Mouse (Mus musculus) cerebellum, adult 11 months (tissue): ENCODE measurements around the gene Cdh13.
A peak's percentile ranks its signal among the peaks of the same experiment; 100 is the strongest.
"Not testable (repeated sequence)": the region's sequence is repeated elsewhere in the genome, so short reads cannot be mapped to it uniquely, and the experiment has no call there.

ENCODE experiments used
- DNase-seq: peaks from one replicate; pipeline ENCODE4 v3.0.0; 2022

The Cdh13 gene

GRCm38 (mm10) chr8:119284920-119285319, 1001.4 kb downstream of the Cdh13 start:
- DNase-seq = peak; percentile 86

GRCm38 (mm10) chr8:119295477-119295876, 1011.9 kb downstream of the Cdh13 start:
- no peak for DNase-seq

DNA sequence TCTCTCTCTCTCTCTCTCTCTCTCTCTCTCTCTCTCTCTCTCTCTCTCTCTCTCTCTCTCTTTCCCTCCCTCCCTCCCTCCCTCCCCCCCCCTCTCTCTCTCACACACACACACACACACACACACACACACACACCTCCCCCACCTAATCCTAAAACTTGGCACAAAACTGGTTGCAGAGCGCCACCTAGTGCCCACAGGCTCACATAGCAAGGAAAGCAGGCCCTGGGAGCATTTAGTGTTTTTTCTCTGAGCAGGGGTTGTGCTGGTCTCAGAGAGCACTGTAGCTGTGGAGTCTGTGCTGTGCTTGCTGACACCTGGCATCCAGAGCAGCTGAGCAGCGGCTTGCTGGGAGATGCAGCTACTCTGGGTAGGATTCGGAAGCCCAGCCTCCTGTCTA, 1014.2 kb downstream of the Cdh13 start:
- peak; percentile 18 for DNase-seq

DNA sequence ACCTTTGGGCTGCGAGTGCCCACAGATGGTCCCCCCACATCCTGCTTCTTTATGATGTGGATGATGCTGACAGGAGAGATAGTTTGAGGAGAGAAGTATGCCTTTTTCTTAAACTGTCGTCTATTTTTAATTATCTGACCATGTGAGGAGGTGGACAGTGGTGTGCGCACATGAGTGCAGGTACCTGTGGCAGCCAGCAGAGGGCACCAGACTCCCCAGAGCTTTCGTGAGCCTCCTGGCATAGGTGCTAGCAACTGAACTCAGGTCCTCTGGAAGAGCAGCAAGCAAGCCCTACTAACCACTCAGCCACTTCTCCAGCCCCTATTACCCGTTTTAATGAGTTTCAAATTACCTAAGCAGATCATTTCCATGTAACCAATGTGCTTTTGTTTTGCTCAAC, 1016.8 kb downstream of the Cdh13 start:
- no peak for DNase-seq

DNA sequence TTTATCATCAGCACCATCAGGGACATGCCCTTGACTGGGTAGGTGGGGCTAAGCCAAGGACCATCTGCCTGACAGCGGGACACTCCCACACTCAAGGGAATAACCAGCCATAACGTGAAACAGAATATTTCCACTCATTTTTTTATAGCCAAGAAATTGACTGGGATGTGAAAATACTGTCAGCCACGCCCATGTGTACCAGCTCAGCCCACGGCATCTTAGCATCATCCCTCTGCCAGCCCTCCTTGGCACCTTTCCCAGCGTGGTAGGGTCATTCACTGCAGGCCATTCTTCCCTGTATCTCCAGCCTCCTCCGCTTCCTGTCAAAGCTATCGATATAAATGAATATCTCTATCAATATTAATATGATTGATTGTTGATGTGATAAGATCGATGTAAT, 1020.7 kb downstream of the Cdh13 start:
- DNase-seq = no peak

- no peak for DNase-seq
Observed at GRCm38 (mm10) chr8:119311412-119311811, 1027.9 kb downstream of the Cdh13 start.

DNA sequence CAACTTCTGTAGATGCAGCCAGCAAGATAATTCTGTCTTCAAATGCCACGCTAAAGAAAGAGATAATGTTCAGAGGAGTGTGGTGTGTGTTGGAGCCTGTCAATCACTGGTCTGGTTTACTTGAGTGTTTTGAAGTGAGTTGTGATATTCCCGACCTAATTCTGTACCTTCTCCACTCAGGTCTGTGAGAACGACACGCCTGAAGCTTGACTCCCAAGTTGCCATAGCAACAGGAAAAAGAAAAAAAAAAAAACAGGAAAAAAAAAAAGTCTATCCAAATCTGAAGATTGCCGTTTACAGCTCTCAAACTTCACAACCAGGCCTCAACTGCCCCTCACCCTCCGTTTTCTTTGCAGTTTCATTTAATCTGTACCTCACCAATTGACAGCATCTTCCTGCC, 1039.7 kb downstream of the Cdh13 start:
- no peak for DNase-seq

DNA sequence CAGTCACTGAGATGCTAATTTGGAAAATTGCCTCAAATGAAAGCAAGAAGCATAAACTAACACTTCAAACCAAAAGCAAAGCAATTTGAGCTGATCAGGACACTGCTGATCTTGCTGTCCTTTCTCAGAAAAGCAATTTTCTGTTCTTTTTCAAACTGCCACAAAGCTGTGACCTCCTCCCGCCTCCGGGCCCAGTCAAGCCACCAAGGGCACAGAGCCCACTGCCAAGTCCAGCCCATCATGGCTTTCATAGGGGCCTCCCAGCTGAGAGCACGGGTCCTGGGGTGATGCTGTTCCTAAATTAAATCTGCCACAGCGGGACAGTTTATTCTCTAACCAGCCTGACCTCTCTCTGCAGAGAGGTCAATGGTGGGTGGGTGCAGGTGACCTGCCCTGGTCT, 1056.0 kb downstream of the Cdh13 start:
- DNase-seq = no peak

DNA sequence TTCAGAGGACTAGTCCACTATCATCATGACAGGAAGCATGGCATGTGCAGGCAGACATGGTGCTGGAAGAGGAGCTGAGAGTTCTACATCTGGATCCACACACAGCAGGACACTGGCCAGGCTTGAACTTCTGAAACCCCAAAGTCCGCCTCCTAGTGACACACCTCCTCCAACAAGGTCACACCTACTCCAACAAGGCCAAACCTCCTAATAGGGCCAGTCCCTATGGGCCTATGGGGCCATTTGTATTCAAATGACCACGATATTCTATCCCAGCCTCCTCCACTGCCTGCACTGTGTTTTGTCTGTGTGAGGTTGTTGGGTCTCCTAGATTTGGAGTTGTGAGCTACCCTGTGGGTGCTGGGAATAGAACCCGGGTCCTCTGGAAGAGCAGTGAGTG, 1060.1 kb downstream of the Cdh13 start:
- DNase-seq = no peak

DNA sequence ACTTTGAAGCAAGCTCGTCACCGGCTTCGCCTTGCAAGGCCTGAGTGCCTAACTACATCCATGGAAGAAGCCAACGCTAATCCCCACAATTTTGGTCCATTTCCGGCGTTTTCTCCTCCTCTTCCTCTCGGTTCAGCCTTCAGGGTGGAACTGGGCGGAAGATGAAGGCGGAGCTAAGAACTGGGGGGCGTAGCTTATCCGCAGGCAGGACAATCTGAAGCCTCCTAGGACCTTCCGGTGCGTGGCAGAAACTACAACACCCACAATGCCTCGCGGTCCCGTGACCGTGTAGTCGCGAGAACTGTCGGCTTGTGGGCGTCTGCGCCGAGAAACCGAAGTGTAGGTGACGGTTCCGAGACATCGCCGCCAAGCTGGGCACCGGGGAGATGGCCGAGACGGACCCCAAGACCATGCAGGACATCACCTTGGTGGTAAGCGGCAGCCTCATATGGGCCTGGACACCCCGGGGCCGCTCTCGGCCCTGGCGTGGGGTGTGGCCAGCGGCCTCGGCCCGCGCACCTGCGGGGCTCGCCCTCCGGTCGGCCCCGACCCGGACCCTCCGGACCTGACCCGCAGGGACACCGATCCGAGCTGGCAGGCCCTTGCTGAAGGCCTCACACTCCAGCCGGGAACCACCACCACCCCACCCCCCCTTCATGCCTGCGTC, 1060.8 kb downstream of the Cdh13 start, which contains the start of gene Hsbp1:
Hsbp1 (plus strand) TSS at position 299 of the 667 bp plus-strand sequence.
- DNase-seq = peak; percentile 92

DNA sequence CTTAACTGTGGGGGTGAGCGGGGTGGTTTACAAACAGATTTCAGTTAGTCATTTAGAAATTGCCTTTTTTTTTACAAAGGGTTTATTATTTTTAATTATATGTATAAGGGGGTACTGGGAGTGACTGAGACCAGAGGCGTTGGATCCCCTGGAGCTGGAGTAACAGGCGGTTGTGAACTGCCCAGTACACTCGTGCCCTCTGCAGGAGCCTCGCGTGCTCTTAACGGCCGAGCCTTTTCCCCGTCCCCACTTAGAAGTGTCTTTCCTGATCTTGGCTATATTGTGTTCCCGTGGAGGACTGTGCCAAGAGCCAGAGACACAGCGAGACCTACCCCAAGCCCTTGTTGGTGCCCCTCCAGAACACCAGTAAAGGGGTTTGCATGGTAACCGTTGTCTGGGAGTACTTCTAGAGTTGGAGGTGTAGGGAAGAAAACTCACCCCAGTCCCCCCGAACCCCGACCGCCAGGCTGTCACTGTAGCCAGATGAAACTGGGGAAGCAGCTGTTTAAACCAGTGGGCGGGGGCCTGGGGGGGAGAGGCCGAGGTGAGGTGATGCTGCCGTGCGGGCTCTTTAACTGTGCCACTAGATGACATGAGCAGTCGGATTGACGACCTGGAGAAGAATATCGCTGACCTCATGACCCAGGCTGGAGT, 1061.6 kb downstream of the Cdh13 start:
- peak; percentile 19 for DNase-seq

- no peak for DNase-seq
Observed at GRCm38 (mm10) chr8:119345683-119346075, 1062.1 kb downstream of the Cdh13 start.

GRCm38 (mm10) chr8:119351647-119352046, 1068.1 kb downstream of the Cdh13 start:
- DNase-seq = no peak

DNA sequence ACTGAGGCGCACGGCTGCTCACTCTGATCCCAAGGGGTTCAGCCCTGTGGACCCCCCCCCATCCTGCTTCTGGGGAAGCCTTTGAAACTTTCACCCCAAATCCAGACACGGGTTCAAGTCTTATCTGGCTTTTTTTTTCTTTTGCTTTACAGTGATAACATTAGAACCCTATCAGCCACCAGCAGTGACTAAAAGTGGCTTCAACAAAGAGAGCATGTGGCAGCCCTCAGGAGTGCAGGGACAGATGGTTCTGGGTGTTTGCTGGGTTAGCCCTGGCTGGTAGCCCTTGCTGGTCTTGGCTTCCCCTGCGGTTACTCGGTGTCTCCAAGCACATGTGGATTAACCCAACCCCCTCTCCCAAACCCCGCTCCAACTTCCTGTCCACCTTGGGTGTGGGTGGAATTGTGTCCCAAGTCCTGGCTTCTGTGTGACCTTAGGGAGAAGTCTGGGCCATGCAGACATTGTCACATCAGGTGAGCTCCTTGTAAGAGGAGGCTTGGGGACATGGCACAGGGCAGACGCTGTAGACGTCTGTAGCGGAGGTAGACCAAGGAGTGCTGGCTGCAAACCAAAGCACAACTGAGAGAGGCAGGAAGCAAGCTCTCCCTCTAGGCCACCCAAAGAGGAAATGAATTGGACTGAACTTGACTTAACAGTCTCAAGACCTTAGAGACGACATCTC, 1069.6 kb downstream of the Cdh13 start:
- no peak for DNase-seq

GRCm38 (mm10) chr8:119353659-119354023, 1070.1 kb downstream of the Cdh13 start:
- DNase-seq = no peak

GRCm38 (mm10) chr8:119356631-119357030, 1073.1 kb downstream of the Cdh13 start:
- not testable (repeated sequence) for DNase-seq

DNA sequence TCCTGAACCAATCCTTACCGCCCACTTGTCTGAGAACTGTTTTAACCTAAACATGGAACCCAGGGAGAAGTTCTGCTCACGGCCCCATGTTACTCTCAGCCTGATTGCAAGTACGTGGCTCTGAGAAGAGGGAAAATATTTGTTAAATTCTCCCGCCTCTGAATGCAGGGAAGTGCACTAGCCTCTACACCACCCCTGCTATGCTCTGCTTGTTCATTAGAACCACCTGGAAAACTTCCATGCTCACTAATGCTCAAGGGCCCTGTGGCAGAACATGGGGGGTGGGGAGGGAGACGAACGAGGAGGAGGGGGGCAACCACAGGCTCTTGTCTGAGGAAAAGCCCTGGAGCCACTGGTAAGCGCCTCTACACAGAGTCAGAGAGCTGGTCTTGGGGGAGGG, 1074.6 kb downstream of the Cdh13 start:
- no peak for DNase-seq

- no peak for DNase-seq
Observed at GRCm38 (mm10) chr8:119358836-119359235, 1075.3 kb downstream of the Cdh13 start.

DNA sequence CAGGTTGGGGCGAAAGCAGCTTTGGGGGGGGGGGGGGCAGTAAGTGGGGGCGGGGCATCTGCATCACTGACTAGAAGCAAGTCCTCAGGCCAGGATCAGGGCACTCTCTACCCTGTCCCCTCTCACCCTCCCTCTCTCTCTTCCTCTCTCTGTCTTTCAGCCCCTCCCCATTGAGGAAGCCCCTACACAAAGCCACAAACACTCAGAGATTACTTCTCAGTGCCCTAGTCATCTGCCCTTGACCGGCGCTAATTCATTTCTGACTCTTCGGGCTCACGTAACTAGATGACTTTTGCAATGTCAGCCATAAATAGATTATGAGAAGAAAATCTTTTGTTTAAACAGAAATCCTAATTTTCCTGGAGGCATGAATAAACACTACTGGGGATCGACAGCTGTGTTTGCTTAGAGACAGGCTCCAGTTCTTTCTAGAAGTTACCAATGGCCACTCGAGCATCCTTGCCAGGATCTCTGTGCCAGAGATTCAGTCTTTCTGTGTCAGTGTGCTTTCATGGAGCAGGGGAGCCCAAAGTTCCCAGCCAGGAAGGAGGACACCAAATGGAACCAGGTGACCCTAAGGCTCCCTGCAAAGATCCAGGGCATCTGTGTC, 1077.3 kb downstream of the Cdh13 start:
- DNase-seq = no peak
